Mouse (Mus musculus): ENCODE measurements around the gene Trhr2. TPM values are rescaled to one million over a fixed set of nuclear protein-coding genes. Genes with fewer than 3 reads are reported as not detected.

Gene Trhr2
- polyA plus RNA-seq, 1 experiment from 2014 or later: not detected

DNA sequence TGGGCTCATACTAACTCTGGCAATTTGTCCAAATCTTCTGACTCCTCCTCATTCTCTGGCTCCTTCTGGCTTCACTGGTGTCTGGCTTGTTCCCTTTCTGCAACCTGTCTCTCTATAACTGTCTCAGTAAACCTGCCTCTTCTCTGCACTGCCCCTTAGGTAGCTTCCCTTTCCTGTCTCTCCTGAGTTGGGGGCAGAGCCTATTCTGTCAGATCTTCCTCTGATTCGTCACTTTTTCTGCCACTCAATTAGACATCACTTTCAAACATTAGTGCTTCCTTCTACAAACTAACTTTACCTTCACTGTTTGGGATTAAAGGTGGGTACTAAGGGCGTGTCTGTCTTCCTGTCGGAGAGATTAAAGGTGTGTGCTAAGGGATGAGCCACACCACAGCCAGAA lies 19.8 kb downstream of the Trhr2 start:
- ATAC-seq (ENCODE audit: low read depth) (no peak), DNase-seq (ENCODE audit: low spot score) (no peak)
- no peak overlapping the region for H3K4me3 ChIP-seq (ENCODE audit: low read depth, low read length)
- no peaks in the 10 kb centered on the region for H3K9me3 ChIP-seq (ENCODE audit: control insufficient read depth, low read length)
- H3K9ac ChIP-seq (ENCODE audit: low read depth, low read length): no peak overlapping the region
- peaks cover 30% of the 10 kb centered on the region for H3K27me3 ChIP-seq (replicated peaks; ENCODE audit: control insufficient read depth, insufficient read depth, low read length)
- H3K4me2 ChIP-seq (ENCODE audit: low read depth, low read length): no peak overlapping the region
- H3K36me3 ChIP-seq (ENCODE audit: control insufficient read depth, insufficient read depth, low read length): no peaks in the 10 kb centered on the region; the same call in 1 of the 2 replicates
- 79% methylated on average over 3 of the region's 3 CpGs for WGBS
- H3K27ac ChIP-seq (replicated peaks; ENCODE audit: low read depth, low read length): no peak overlapping the region
- H3K4me1 ChIP-seq (ENCODE audit: control insufficient read depth, insufficient read depth, low read length): peaks cover 23% of the 10 kb centered on the region

DNA sequence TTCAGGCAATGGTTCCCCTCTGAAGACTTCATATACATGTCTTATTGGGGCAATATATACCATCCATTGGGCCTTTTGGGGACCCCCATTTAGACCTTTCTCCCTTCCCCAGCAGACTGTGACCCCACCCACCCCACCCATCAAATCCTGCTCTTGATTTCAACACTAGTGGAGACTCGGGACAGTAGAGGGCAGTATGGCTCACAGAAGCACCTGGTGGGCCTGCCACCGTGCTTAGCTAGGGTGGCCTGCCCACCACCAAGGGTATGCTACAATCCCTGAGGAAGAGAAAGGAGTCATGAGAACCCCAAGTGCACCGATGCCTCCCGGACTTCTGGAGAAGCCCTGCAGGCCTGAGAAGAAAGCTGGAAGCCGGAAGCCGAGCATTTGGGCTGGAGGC lies 21.7 kb downstream of the Trhr2 start:
- ATAC-seq (ENCODE audit: low read depth): no peak
- no peak overlapping the region for H3K9ac ChIP-seq (ENCODE audit: low read depth, low read length)
- H3K27me3 ChIP-seq (replicated peaks; ENCODE audit: control insufficient read depth, insufficient read depth, low read length): peaks cover 49% of the 10 kb centered on the region
- no peaks in the 10 kb centered on the region for H3K9me3 ChIP-seq (ENCODE audit: control insufficient read depth, low read length)
- peaks cover 22% of the 10 kb centered on the region for H3K4me1 ChIP-seq (ENCODE audit: control insufficient read depth, insufficient read depth, low read length)
- 49% methylated on average over 6 of the region's 6 CpGs for WGBS
- no peak overlapping the region for H3K27ac ChIP-seq (replicated peaks; ENCODE audit: low read depth, low read length)
- H3K4me3 ChIP-seq (ENCODE audit: low read depth, low read length): no peak overlapping the region
- no peak overlapping the region for H3K4me2 ChIP-seq (ENCODE audit: low read depth, low read length)
- H3K36me3 ChIP-seq (ENCODE audit: control insufficient read depth, insufficient read depth, low read length): no peaks in the 10 kb centered on the region; the same call in 1 of the 2 replicates
- DNase-seq (ENCODE audit: low spot score): no peak

DNA sequence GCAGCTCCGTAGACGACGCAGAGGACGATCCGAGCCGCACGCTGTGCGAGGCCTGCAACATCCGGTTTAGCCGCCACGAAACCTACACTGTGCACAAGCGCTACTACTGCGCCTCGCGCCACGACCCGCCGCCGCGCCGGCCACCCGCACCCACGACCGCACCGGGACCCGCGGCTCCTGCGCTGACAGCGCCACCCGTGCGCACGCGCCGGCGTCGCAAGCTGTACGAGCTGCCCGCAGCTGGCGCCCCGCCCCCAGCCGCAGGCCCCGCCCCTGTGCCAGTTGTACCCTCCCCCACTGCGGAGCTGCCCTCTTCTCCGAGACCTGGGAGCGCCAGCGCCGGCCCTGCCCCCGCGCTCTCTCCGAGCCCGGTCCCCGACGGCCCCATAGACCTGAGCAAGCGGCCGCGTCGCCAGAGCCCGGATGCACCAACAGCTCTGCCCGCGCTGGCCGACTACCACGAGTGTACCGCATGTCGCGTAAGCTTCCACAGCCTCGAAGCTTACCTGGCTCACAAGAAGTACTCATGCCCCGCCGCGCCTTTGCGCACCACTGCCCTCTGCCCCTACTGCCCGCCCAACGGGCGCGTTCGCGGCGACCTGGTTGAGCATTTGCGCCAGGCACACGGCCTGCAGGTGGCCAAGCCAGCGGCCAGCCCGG lies 24.2 kb downstream of the Trhr2 start:
- Histone ChIP-seq H3K4me1 (ENCODE audit: control insufficient read depth, insufficient read depth, low read length) (peaks cover 5% of the 10 kb centered on the region; the same call in 1 of the 2 replicates), H3K4me3 (ENCODE audit: low read depth, low read length) (peak overlapping the region; percentile 58), H3K9me3 (ENCODE audit: control insufficient read depth, low read length) (no peaks in the 10 kb centered on the region), H3K27me3 (replicated peaks; ENCODE audit: control insufficient read depth, insufficient read depth, low read length) (peaks cover 45% of the 10 kb centered on the region), H3K9ac (ENCODE audit: low read depth, low read length) (peak overlapping the region; percentile 60), H3K4me2 (ENCODE audit: low read depth, low read length) (peak overlapping the region; percentile 92), H3K27ac (replicated peaks; ENCODE audit: low read depth, low read length) (no peak overlapping the region), H3K36me3 (ENCODE audit: control insufficient read depth, insufficient read depth, low read length) (no peaks in the 10 kb centered on the region; the same call in 1 of the 2 replicates)
- DNase-seq (ENCODE audit: low spot score): peak; percentile 57
- WGBS: 3% methylated on average over 33 of the region's 81 CpGs
- peak; percentile 75 for ATAC-seq (ENCODE audit: low read depth)

DNA sequence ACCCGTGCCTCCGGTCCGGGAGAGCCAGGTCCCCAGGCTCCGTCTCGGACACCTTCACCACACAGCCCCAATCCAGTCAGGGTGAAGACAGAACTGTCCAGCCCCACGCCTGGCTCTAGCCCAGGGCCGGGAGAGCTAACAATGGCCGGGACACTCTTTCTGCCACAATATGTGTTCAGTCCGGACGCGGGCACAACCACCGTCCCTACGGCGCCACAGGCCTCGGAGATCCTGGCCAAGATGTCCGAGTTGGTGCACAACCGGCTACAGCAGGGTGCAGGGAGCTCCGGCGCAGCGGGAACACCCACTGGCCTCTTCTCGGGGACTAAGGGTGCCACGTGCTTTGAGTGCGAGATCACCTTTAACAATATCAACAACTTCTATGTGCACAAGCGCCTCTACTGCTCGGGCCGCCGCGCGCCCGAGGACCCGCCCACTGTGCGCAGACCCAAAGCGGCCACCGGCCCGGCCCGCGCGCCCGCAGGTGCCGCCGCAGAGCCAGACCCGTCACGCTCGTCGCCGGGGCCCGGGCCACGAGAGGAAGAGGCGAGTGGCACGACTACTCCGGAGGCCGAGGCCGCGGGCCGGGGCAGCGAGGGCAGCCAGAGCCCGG lies 24.8 kb downstream of the Trhr2 start:
- ATAC-seq (ENCODE audit: low read depth) (peak; percentile 39), DNase-seq (ENCODE audit: low spot score) (no peak)
- H3K27me3 ChIP-seq (replicated peaks; ENCODE audit: control insufficient read depth, insufficient read depth, low read length): peaks cover 45% of the 10 kb centered on the region
- WGBS: 34% methylated on average over 28 of the region's 57 CpGs
- no peaks in the 10 kb centered on the region; the same call in 1 of the 2 replicates for H3K36me3 ChIP-seq (ENCODE audit: control insufficient read depth, insufficient read depth, low read length)
- H3K9ac ChIP-seq (ENCODE audit: low read depth, low read length): peak overlapping the region; percentile 60
- H3K9me3 ChIP-seq (ENCODE audit: control insufficient read depth, low read length): no peaks in the 10 kb centered on the region
- H3K27ac ChIP-seq (replicated peaks; ENCODE audit: low read depth, low read length): no peak overlapping the region
- H3K4me3 ChIP-seq (ENCODE audit: low read depth, low read length): peak overlapping the region; percentile 58
- H3K4me2 ChIP-seq (ENCODE audit: low read depth, low read length): peak overlapping the region; percentile 92
- H3K4me1 ChIP-seq (ENCODE audit: control insufficient read depth, insufficient read depth, low read length): peaks cover 5% of the 10 kb centered on the region; the same call in 1 of the 2 replicates

DNA sequence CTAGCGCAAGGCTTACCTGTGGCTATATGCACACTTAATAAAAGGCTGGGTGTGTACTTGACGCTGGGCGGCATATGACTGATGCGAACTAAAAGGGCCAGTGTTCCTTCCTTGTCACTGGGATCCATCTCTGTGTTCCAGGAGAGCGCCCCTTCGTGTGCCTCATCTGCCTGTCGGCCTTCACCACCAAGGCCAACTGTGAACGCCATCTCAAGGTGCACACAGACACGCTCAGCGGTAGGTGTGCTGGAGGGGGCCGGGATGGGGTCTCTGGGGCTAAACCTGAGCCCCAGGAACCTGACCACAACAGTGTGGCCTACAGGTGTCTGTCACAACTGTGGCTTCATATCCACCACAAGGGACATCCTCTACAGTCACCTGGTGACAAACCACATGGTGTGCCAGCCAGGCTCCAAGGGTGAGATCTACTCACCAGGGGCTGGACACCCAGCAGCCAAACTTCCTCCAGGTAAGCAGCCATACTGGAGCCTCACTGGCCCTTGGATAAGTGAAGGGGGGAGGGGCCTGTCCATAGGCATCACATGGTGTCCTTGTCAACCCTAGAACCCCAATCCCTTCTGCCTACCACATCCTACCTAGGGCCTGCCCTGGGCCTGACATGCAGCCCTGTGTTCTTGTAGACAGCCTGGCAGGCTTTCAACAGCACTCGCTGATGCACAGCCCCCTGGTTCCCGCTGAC lies 25.6 kb downstream of the Trhr2 start:
- no peak overlapping the region for H3K9ac ChIP-seq (ENCODE audit: low read depth, low read length)
- no peak overlapping the region for H3K4me3 ChIP-seq (ENCODE audit: low read depth, low read length)
- H3K36me3 ChIP-seq (ENCODE audit: control insufficient read depth, insufficient read depth, low read length): no peaks in the 10 kb centered on the region; the same call in 1 of the 2 replicates
- peaks cover 45% of the 10 kb centered on the region for H3K27me3 ChIP-seq (replicated peaks; ENCODE audit: control insufficient read depth, insufficient read depth, low read length)
- ATAC-seq (ENCODE audit: low read depth) (no peak), DNase-seq (ENCODE audit: low spot score) (no peak)
- H3K4me1 ChIP-seq (ENCODE audit: control insufficient read depth, insufficient read depth, low read length): peaks cover 5% of the 10 kb centered on the region; the same call in 1 of the 2 replicates
- no peak overlapping the region for H3K4me2 ChIP-seq (ENCODE audit: low read depth, low read length)
- 84% methylated on average over 13 of the region's 13 CpGs for WGBS
- no peak overlapping the region for H3K27ac ChIP-seq (replicated peaks; ENCODE audit: low read depth, low read length)
- no peaks in the 10 kb centered on the region for H3K9me3 ChIP-seq (ENCODE audit: control insufficient read depth, low read length)

DNA sequence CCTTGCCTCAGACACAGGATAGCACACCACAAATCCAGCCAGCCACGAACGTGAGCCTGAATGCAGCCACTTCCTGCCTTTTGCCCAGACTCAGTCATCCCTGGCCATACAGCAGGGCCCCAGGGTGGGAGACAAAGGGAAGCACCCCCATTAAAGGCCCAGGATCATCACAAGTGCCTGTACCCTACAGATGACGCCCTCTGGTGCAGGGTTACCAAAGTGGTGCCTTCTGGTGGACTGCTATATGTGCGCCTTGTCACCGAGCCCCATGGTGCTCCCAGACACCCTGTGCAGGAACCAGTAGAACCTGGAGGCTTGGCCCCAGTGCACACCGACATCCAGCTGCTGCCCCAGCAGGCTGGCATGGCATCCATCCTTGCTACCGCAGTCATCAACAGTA lies 27.0 kb downstream of the Trhr2 start:
- H3K4me3 ChIP-seq (ENCODE audit: low read depth, low read length): no peak overlapping the region
- no peak overlapping the region for H3K27ac ChIP-seq (replicated peaks; ENCODE audit: low read depth, low read length)
- no peak for ATAC-seq (ENCODE audit: low read depth)
- H3K9me3 ChIP-seq (ENCODE audit: control insufficient read depth, low read length): no peaks in the 10 kb centered on the region
- H3K4me1 ChIP-seq (ENCODE audit: control insufficient read depth, insufficient read depth, low read length): peaks cover 5% of the 10 kb centered on the region; the same call in 1 of the 2 replicates
- H3K9ac ChIP-seq (ENCODE audit: low read depth, low read length): no peak overlapping the region
- DNase-seq (ENCODE audit: low spot score): no peak
- peaks cover 45% of the 10 kb centered on the region for H3K27me3 ChIP-seq (replicated peaks; ENCODE audit: control insufficient read depth, insufficient read depth, low read length)
- 84% methylated on average over 7 of the region's 7 CpGs for WGBS
- H3K4me2 ChIP-seq (ENCODE audit: low read depth, low read length): no peak overlapping the region
- no peaks in the 10 kb centered on the region; the same call in 1 of the 2 replicates for H3K36me3 ChIP-seq (ENCODE audit: control insufficient read depth, insufficient read depth, low read length)

DNA sequence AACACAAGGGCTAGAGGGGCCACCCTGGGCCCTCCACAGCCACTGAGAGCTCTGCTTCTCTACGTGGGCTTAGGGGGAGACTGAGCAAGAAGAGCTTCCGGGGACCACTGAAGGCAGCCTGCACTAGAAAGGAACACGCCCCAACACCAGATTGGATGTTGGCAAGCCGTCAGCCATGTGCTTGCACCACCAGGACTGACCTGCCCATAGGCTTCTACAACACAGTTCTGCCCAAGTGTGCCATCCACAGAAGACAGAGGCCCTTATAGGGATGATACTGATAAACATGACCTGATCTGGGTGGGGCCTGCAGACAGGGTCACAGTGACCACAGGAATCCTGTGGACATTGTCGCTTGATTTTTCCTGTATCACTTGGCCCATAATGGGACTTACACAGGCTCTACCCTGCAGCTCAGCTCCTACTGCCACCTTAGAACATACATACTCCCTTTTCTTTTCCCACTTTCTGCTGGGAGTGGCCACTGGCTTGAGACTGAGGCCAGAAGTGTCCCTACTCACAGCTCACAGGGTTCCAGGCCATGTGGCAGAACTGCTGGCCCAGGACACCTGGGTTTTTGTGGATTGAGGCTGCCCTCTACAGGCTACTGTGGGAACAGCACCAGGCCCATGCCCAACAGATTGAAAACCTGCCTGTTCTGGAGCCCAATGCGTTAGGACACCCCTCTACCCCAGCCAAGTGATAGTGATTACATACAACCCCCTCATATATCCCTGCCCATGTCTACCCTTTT lies 27.6 kb downstream of the Trhr2 start:
- DNase-seq (ENCODE audit: low spot score): peak; percentile 75

DNA sequence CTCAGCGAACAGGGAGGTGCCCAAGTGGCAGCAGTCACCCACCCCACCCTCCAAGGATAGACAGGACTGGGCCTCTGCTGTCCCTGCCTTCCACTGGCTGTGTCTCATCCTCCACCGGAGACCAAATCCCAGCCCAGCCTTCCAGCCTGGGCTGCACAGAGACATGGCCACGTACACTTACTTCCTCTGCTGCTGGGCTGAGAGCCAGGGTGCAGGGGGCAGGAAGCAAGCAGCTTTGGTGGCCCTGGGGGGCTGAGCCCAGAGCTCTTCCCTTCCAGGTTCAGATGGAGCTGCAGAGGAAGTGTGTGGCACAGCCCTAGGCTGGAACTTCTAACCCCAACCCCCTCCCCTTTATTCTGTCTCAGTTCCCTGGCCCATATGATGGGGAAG lies 29.4 kb downstream of the Trhr2 start:
- no peaks in the 10 kb centered on the region for H3K36me3 ChIP-seq (ENCODE audit: control insufficient read depth, insufficient read depth, low read length)
- no peak overlapping the region for H3K4me3 ChIP-seq (ENCODE audit: low read depth, low read length)
- no peaks in the 10 kb centered on the region for H3K9me3 ChIP-seq (ENCODE audit: control insufficient read depth, low read length)
- H3K4me1 ChIP-seq (ENCODE audit: control insufficient read depth, insufficient read depth, low read length): peaks cover 5% of the 10 kb centered on the region; the same call in 1 of the 2 replicates
- DNase-seq (ENCODE audit: low spot score) (peak; percentile 65), ATAC-seq (ENCODE audit: low read depth) (no peak)
- WGBS: 53% methylated on average over 3 of the region's 3 CpGs
- peaks cover 22% of the 10 kb centered on the region for H3K27me3 ChIP-seq (replicated peaks; ENCODE audit: control insufficient read depth, insufficient read depth, low read length)
- H3K4me2 ChIP-seq (ENCODE audit: low read depth, low read length): no peak overlapping the region
- peak overlapping the region; percentile 25; the same call in 1 of the 2 replicates for H3K9ac ChIP-seq (ENCODE audit: low read depth, low read length)
- H3K27ac ChIP-seq (replicated peaks; ENCODE audit: low read depth, low read length): no peak overlapping the region; the same call in 1 of the 2 replicates

More for the DNA sequence above, 27.6 kb downstream of the Trhr2 start:
- Histone ChIP-seq H3K27me3 (replicated peaks; ENCODE audit: control insufficient read depth, insufficient read depth, low read length) (peaks cover 40% of the 10 kb centered on the region), H3K27ac (replicated peaks; ENCODE audit: low read depth, low read length) (no peak overlapping the region), H3K9me3 (ENCODE audit: control insufficient read depth, low read length) (no peaks in the 10 kb centered on the region), H3K4me1 (ENCODE audit: control insufficient read depth, insufficient read depth, low read length) (peaks cover 5% of the 10 kb centered on the region; the same call in 1 of the 2 replicates), H3K36me3 (ENCODE audit: control insufficient read depth, insufficient read depth, low read length) (no peaks in the 10 kb centered on the region; the same call in 1 of the 2 replicates), H3K4me2 (ENCODE audit: low read depth, low read length) (no peak overlapping the region), H3K4me3 (ENCODE audit: low read depth, low read length) (no peak overlapping the region), H3K9ac (ENCODE audit: low read depth, low read length) (no peak overlapping the region)
- 75% methylated on average over 6 of the region's 6 CpGs for WGBS
- ATAC-seq (ENCODE audit: low read depth): peak; percentile 34; the same call in 1 of the 2 replicates
